Mouse (Mus musculus) hematopoietic stem cell, adult 5-6 weeks (primary cell): ENCODE results near the gene Klf6. TPM values are rescaled to one million over a fixed set of nuclear protein-coding genes. Genes with fewer than 3 reads are reported as not detected.

Source experiments
- ATAC-seq, 2 experiments: fragments of 125-278 bp in 1 of 2; replicated peaks in 1 of 2; 2 replicates each; pipeline ENCODE4 v1.8.0; 2016 to 2017; ENCODE audit warnings: inconsistent platforms in 2 of 2, mild to moderate bottlenecking in 2 of 2, moderate number of reproducible peaks in 2 of 2, low read depth in 1 of 2, moderate TSS enrichment in 1 of 2; ENCODE audit not compliant: low FRiP score in 2 of 2, poor library complexity in 2 of 2, severe bottlenecking in 2 of 2, insufficient read depth in 1 of 2, low TSS enrichment in 1 of 2
- total RNA-seq: library from RNA; stranded (forward); fragments of 172-1452, 232-1000 nt; gene quantifications from 2 replicates; pipeline ENCODE4 v1.2.3, GENCODE M21; 2017

The Klf6 gene
- total RNA-seq, 1 experiment from 2014 or later = 295 TPM

DNA sequence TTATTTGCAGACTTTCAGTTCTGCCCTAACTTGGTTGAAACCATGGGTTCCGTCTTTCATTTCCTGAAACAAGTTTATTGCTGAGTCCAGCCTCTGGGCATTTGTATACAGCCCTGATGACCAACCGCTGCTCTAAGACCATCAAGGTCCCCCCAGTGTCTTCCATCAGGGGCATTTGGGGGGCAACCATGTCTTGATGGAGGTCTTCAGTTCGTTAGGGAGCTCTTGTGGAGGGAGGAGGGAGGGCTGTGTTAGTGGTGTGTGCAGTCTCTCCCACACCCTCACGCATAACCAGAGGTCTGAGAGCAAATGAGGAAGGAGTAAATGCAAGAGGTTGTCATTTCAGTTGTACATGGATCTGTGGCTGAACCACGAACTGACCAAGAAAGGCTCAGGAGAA is 26.9 kb downstream of the Klf6 start:
- ATAC-seq = peak; percentile 92 to 93

DNA sequence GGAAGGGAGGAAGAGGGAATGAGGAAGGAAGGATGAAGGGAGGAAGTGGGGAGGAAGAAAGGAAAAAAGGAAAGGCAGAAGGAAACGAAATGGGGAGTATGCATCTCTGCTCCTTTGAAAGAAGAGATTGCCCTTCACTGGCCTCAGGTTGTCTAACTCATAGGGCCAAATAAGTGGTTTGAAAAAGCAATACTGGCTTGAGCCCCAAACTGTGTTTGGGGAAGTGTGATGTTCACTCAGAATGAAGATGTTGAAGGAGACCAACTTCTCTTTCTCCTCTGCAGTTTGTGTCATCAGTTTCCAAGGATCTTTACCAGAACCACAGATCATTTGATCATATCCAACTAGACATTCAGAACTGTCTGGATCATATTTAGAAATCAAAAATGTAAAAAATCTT is 27.4 kb downstream of the Klf6 start:
- ATAC-seq = peak; percentile 38 to 68; a peak in 3 of 4 replicates

DNA sequence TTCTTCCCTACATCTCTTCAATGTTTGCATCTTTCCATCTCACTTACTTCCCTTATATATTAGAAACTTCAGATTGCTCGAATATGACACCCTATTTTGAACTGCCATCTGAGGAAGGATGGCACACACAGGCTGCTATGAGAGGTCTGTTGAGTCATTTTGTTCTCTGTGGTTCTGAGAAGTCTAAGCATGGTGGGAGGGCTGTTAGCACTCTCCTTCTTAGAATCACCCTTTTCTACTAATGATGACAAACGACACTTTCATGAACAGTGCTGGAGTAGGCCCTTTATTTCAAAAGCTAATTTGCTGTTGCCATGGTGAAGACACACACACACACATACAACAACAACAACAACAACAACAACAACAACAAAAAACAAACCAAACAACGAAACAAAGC is 28.8 kb downstream of the Klf6 start:
- ATAC-seq = no peak

DNA sequence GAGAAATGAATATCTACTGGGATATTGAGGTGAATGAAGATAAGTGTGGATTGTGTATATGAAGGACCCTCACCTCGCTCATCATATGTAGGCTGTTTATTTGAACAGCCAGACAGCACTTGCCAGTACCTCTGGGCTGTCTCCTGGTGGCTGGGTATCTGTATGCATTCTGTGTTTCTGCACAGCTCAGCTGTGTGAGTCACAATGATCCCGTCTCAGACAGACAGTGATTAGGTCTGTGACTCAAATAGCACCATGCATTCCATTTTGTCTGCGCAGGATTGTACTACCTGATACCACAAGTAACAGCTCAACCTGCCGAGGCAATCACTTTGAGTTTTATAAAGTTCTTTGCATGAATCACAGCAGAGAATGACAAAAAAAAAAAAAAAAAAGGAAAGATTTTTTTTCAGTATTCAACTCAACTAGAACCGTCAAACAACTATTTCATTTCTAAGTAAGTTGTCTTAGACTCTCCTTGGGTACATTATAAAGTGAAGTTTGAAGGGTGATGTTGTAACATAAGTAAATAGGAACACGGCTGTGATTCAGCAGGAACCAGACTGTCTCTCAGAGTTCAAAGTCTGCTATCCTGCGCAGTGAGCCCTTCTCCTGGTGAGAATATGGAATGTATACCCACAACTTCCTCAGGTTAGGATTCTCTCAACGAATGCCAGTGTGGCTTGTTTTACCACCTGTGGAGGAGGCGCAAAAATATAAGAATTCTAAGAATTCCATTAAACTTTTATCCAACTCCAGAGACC is 31.6 kb downstream of the Klf6 start:
- no peak for ATAC-seq

DNA sequence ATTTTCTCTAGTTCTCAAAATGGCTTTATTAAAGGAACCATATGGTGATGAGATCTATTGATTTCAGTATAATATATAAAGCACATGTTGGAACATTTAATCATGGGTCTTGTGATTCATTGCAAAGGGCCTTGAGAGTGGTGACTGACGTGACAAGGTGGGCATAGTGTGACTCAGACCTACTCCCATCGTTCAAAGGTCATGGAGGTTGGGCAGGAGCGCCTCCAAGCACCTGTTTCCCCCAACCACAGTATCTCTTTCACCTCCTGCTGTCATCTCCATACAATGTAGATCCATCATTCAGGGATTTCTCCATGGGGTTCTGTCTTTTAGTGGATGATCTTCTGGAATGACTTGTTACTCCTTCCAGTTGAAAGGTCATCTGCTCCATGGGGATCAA is 33.6 kb downstream of the Klf6 start:
- ATAC-seq = no peak

DNA sequence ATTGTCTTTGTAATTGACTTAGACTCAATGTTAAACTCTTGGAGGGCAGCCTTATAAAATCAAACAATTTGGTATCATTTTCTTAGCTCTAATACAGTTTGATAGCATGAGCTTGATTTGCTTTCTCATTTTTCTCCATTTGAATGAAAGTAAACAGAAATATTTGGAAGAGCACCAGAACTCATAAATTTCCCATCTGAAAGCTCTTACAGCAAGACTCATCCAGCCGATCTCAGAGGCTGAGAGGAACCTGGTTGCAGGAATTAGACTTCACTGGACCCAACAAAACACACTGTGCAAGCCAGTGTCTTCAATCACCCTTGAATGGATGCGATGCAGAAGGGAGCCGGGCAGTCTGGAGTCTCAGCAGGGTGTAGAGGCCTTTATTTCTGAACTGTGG is 34.6 kb downstream of the Klf6 start:
- no peak for ATAC-seq

DNA sequence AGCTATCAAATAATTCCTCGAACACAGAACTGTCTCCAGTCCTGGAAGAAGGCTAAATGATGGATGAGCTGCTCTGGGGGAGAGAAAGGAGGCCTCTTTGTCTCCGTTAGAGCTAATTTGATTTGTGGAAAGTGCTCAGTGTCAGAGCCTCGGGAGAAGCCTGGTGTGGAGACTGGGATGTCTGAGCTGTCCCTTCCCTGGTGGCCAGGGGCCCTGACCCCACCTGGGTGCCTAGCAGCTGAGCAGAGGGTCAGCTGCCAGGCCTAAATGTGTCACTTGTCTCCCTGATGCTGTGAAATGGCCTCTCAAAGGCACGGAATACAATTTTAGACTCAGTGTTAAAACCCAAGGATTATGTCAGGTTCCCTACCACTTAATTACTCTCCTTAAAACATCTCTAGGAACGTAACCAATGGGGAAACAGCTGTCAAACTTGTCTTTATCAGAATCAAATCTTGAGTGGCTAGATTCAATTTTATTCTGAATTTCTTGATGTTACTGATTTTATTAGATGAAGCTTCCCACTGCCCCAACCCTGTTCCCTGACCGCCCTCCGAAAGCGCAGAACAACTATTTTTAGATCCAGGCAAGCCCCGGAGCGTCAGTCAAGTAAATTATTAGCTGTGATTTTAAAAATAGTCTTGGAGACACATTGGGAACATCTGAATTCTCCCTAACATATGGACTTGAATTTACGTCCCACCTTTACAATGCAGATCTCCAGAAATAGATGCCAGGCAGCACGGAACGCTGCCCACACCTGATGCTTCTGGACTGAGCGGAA is 36.1 kb downstream of the Klf6 start:
- no peak for ATAC-seq

DNA sequence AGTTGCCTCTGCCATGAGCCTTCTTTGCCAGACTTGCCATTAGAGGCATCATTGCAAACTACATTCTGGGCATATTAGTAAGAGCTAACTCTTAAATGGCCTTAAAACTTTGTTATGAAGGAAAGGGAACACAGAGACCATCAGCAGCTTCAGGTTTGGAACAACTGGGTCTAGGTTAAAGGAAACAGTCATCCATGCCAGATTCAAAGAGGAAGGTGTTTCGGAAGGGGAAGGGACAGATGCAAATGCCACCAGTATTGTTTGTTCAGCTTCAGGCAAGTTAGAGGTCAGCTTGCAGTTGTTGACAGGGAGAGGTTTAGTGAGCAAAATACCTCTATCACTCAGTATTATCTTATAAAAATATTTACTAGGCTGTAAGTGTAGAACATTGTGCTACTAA is 37.7 kb downstream of the Klf6 start:
- ATAC-seq = no peak

DNA sequence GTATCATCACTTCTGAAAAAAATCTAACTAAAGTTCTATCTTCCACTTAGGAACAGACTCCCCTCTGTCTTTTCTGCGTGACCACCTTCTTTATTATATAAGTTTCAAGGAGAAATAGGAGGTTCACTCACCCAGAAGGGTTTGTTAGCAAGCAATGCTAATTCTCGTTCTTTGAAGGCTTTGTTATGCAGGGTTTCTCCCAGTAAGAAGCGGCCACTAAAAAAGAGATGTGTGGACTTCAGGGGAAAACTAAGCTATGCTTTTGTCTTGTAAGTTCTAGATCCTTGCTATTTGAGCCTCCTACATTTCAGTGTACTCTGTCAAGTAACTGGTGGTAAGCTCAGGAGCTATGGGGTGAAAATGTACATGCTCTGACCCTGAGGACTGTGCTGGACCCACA is 38.4 kb downstream of the Klf6 start:
- no peak for ATAC-seq

DNA sequence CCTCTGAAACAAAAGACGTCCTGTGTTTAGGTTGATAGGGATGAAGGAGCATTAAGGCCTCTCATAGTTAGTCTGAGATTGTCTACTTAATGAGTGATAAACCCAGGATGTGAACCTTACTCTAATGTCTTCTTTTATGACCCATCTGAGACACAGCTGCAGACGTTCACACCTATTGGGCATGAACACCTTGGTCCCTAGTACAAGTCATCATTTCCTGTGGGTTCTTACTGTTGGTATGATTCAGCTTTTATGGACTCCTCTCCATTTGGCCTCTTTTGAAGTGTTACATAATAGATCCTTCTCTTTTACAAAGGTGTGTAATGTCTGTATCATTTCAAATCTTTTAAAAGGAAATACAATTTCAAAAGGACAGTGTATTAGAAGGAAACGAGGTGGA is 51.9 kb downstream of the Klf6 start:
- peak in 1 of 2 experiments; percentile 75; a peak in 2 of 4 replicates for ATAC-seq

DNA sequence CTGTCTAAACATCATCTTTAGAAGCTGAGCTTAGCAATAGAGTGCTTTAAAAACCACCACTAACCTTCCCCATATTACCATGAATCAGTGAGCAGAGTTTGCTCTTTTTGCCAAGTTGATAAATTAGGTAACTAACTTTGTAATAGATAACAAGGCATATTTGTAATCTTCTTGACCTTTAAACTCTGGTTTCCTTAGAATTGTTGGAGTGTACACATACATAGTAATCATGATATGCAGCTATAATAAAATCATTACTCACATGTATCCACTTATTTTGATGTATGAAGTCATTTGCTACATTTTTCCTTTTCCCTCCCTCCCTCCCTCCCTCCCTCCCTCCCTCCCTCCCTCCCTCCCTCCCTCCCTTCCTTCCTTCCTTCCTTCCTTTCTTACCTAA is 56.1 kb downstream of the Klf6 start:
- ATAC-seq = no peak

DNA sequence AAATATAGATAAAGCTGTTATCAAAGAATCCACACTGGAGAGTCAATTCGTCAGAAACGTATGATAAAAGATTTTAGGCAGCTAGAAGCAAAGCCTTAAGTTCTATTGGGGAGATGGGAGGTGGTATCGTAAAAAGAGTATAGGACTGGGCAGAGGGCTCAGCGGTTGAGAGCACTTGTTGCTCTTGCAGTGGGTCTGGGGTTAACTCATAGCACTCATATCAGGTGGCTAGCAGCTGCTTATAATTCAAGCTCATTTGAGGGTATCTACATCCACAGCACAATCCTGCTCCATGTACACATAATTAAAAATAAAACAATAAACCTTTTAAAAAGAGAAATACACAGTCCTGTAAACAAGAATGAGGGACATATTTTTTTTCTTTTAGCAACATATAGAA is 58.7 kb downstream of the Klf6 start:
- no peak for ATAC-seq
